Mouse (Mus musculus) lung, embryonic 16.5 days (tissue): Measurements from ENCODE around the gene Tapbp. TPM values are rescaled to one million over a fixed set of nuclear protein-coding genes. Genes with fewer than 3 reads are reported as not detected.
A peak's percentile ranks its signal among the peaks of the same experiment; 100 is the strongest.

Experiments
- ATAC-seq: fragments of 200-750 bp; cut with Nextera tagmentation; 2 replicates; pipeline ENCODE4 v1.8.0; 2017; ENCODE audit warnings: low read depth, mild to moderate bottlenecking, moderate library complexity
- H3K27ac ChIP-seq: fragments of 300-500 bp; sonication (generic); 2 replicates; pipeline ENCODE4 v1.5.1; 2014; ENCODE audit warnings: mild to moderate bottlenecking, control low read depth, low read length
- H3K27me3 ChIP-seq: fragments of 300-500 bp; sonication (generic); 2 replicates; pipeline ENCODE4 v1.6.1; 2014; ENCODE audit warnings: low read depth, low read length, mixed read lengths; ENCODE audit not compliant: control insufficient read depth, insufficient read depth
- H3K36me3 ChIP-seq: fragments of 300-500 bp; sonication (generic); 2 replicates; pipeline ENCODE4 v1.6.1; 2014; ENCODE audit warnings: low read length; ENCODE audit not compliant: control insufficient read depth, insufficient read depth
- H3K4me1 ChIP-seq: fragments of 300-500 bp; sonication (generic); replicated peaks from 2 replicates; pipeline ENCODE4 v1.6.1; 2014; ENCODE audit warnings: low read length, mixed read lengths; ENCODE audit not compliant: control insufficient read depth, insufficient read depth
- H3K4me2 ChIP-seq: fragments of 300-500 bp; sonication (generic); 2 replicates; pipeline ENCODE4 v1.6.1; 2014; ENCODE audit warnings: low read depth, low read length, control low read depth
- H3K4me3 ChIP-seq: fragments of 300-500 bp; sonication (generic); 2 replicates; pipeline ENCODE4 v1.5.1; 2014; ENCODE audit warnings: mild to moderate bottlenecking, low read length, control low read depth
- H3K9ac ChIP-seq: fragments of 300-500 bp; sonication (generic); 2 replicates; pipeline ENCODE4 v1.6.1; 2014; ENCODE audit warnings: low read length, control low read depth
- H3K9me3 ChIP-seq: fragments of 300-500 bp; sonication (generic); 2 replicates; pipeline ENCODE4 v1.6.1; 2016; ENCODE audit warnings: low read length; ENCODE audit not compliant: control insufficient read depth
- WGBS: fragments of 180-500 bp; shearing (Covaris S2); extraction: QIAGEN DNeasy Blood & Tissue Kit; methylation state at CpG from one replicate; pipeline ENCODE4 v1.1.7; 2014; 5-methylcytosine and 5-hydroxymethylcytosine counted together
- polyA plus RNA-seq: library from polyadenylated mRNA; unstranded; fragments of >200 nt; fragmentation: Nextera tagmentation; extraction: Ambion mirVana; gene quantifications from 2 replicates; pipeline ENCODE4 v1.2.1, GENCODE M21; 2015

The Tapbp gene
- polyA plus RNA-seq, 1 experiment from 2014 or later: 57.7 TPM

GRCm38 (mm10) chr17:33910346-33911051 is 5.2 kb upstream of the Tapbp start:
- Histone ChIP-seq H3K27ac (peak overlapping the region; percentile 94), H3K9ac (peak overlapping the region; percentile 95), H3K4me1 (peaks cover 16% of the 10 kb centered on the region), H3K9me3 (no peaks in the 10 kb centered on the region), H3K4me2 (peak overlapping the region; percentile 92), H3K36me3 (peaks cover 28% of the 10 kb centered on the region), H3K4me3 (peak overlapping the region; percentile 99), H3K27me3 (no peaks in the 10 kb centered on the region)
- ATAC-seq: no peak
- 46% methylated on average over 11 of the region's 11 CpGs for WGBS

GRCm38 (mm10) chr17:33911052-33911812 is 4.5 kb upstream of the Tapbp start:
- Histone ChIP-seq H3K4me3 (no peak overlapping the region), H3K36me3 (peaks cover 28% of the 10 kb centered on the region), H3K4me1 (peaks cover 17% of the 10 kb centered on the region), H3K27me3 (no peaks in the 10 kb centered on the region), H3K4me2 (no peak overlapping the region), H3K27ac (no peak overlapping the region), H3K9me3 (no peaks in the 10 kb centered on the region), H3K9ac (no peak overlapping the region)
- 81% methylated on average over 31 of the region's 31 CpGs for WGBS
- ATAC-seq: no peak

- H3K4me3 ChIP-seq: no peak overlapping the region
These were observed 3.8 kb upstream of the Tapbp start for GRCm38 (mm10) chr17:33911813-33912414.

GRCm38 (mm10) chr17:33913264-33913663 is 2.4 kb upstream of the Tapbp start:
- Histone ChIP-seq H3K36me3 (peaks cover 39% of the 10 kb centered on the region), H3K4me3 (no peak overlapping the region), H3K9me3 (no peaks in the 10 kb centered on the region), H3K4me1 (peaks cover 20% of the 10 kb centered on the region), H3K4me2 (no peak overlapping the region), H3K9ac (no peak overlapping the region), H3K27me3 (no peaks in the 10 kb centered on the region), H3K27ac (no peak overlapping the region)
- no peak for ATAC-seq
- WGBS: 88% methylated on average over 10 of the region's 10 CpGs

More at GRCm38 (mm10) chr17:33911813-33912414, 3.8 kb upstream of the Tapbp start:
- peaks cover 28% of the 10 kb centered on the region for H3K36me3 ChIP-seq
- peaks cover 20% of the 10 kb centered on the region for H3K4me1 ChIP-seq
- H3K9ac ChIP-seq: no peak overlapping the region
- no peaks in the 10 kb centered on the region for H3K9me3 ChIP-seq
- no peak overlapping the region for H3K4me2 ChIP-seq
- 86% methylated on average over 28 of the region's 28 CpGs for WGBS
- H3K27ac ChIP-seq: no peak overlapping the region
- ATAC-seq: no peak
- H3K27me3 ChIP-seq: no peaks in the 10 kb centered on the region

GRCm38 (mm10) chr17:33913905-33914304 is 1.8 kb upstream of the Tapbp start:
- Histone ChIP-seq H3K27ac (no peak overlapping the region), H3K36me3 (peaks cover 39% of the 10 kb centered on the region), H3K9ac (no peak overlapping the region), H3K4me3 (no peak overlapping the region), H3K9me3 (no peaks in the 10 kb centered on the region), H3K27me3 (no peaks in the 10 kb centered on the region), H3K4me2 (no peak overlapping the region), H3K4me1 (peaks cover 26% of the 10 kb centered on the region)
- 93% methylated on average over 8 of the region's 8 CpGs for WGBS
- ATAC-seq: no peak

- no peaks in the 10 kb centered on the region for H3K27me3 ChIP-seq
- WGBS: 72% methylated on average over 13 of the region's 13 CpGs
- no peak overlapping the region; the same call in 1 of the 2 replicates for H3K4me3 ChIP-seq
These were observed 719 bp upstream of the Tapbp start for GRCm38 (mm10) chr17:33914969-33915391.

GRCm38 (mm10) chr17:33916294-33916693 is 595 bp downstream of the Tapbp start:
- peak; percentile 17 for ATAC-seq
- Histone ChIP-seq H3K9ac (peak overlapping the region; percentile 70), H3K4me3 (peak overlapping the region; percentile 65), H3K27me3 (no peaks in the 10 kb centered on the region), H3K36me3 (peaks cover 36% of the 10 kb centered on the region), H3K27ac (peak overlapping the region; percentile 85), H3K4me2 (peak overlapping the region; percentile 73), H3K4me1 (peaks cover 24% of the 10 kb centered on the region), H3K9me3 (no peaks in the 10 kb centered on the region)
- WGBS: 1% methylated on average over 20 of the region's 20 CpGs

More at GRCm38 (mm10) chr17:33914969-33915391, 719 bp upstream of the Tapbp start:
- peak overlapping the region; percentile 73 for H3K4me2 ChIP-seq
- peaks cover 30% of the 10 kb centered on the region for H3K4me1 ChIP-seq
- H3K36me3 ChIP-seq: peaks cover 39% of the 10 kb centered on the region
- no peaks in the 10 kb centered on the region for H3K9me3 ChIP-seq
- H3K27ac ChIP-seq: 0 out of 2 replicates have a peak overlapping the region, but pooled peaks have one; percentile 42
- ATAC-seq: no peak
- H3K9ac ChIP-seq: no peak overlapping the region

GRCm38 (mm10) chr17:33916847-33917655 is 1.4 kb downstream of the Tapbp start:
- Histone ChIP-seq H3K4me1 (peaks cover 24% of the 10 kb centered on the region), H3K27ac (no peak overlapping the region), H3K4me3 (peak overlapping the region; percentile 65), H3K9ac (peak overlapping the region; percentile 70), H3K36me3 (peaks cover 28% of the 10 kb centered on the region), H3K27me3 (no peaks in the 10 kb centered on the region), H3K4me2 (peak overlapping the region; percentile 73), H3K9me3 (no peaks in the 10 kb centered on the region)
- WGBS: 67% methylated on average over 31 of the region's 31 CpGs
- no peak for ATAC-seq
